Mouse (Mus musculus) layer of hippocampus, adult 18-20 months (tissue): ENCODE measurements around the gene Cxcl9. TPM values are rescaled to one million over a fixed set of nuclear protein-coding genes. Genes with fewer than 3 reads are reported as not detected.
"Not testable (repeated sequence)": the region's sequence is repeated elsewhere in the genome, so short reads cannot be mapped to it uniquely, and the experiment has no call there.

Experiments used
- DNase-seq, 2 experiments: peaks; one replicate each; pipeline ENCODE4 v3.0.0; 2022; ENCODE audit warnings: low spot score in 2 of 2
- long read RNA-seq: library from polyadenylated mRNA; stranded (forward); transcript quantifications from one replicate; pipeline ENCODE4 v2.0.0, GENCODE M21; 2021
- total RNA-seq, 2 experiments: library from RNA; stranded (reverse); gene quantifications; 2 replicates each; pipeline ENCODE4 v1.2.3; 2021

Cxcl9 gene
- not detected for total RNA-seq
- long read RNA-seq, result 0 reads

DNA sequence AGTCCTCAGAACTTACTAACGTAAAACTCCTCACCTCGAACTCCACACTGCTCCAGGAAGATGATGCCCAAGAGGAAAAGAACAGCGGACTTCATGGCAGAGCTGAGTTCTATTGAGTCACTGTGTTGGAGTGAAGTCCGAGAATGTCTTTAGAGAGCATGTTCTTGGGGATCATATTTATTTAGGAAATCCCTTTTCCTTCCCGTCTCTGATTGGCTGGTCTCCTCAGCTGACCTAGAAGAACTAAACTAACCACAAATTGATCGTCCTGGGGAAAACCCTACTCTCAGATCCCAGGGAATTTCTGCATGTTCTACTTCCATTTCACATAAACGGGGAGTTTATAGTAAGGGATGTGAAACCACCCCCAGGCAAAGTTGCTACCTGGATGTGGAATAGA is at the start of gene Cxcl9:
Cxcl9 (minus strand) TSS at position 151 of the 400 bp plus-strand sequence.
- DNase-seq, result no peak

DNA sequence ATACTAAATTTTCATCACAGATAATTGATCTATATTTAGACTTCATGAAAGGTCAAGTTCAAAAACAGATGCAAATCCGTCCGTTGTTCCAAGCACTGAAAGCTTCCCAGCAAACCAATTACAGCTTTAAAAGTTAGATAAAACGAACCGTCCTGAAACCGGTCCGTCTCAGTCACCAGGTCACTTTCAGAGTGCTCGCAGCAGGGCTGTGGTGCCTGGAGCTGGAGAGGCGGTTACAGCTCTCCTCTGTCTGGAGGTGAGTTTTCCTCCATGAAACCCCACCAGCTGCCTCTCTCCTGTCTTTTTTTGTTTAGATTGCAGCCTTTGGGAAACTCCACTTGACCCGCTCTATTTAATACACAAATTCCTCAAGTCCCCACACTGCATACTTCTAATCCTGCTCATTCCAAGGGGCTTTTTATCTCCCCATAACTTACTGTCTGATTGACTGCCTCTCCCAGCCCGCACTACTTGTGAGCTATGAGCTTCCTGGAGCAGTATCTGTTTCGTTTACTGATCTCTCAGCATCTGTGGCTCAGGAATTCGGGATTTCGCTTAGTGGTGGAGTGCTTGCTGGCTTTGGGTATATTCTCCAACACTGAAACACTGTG is 49.0 kb upstream of the Cxcl9 start:
- no peak for DNase-seq

DNA sequence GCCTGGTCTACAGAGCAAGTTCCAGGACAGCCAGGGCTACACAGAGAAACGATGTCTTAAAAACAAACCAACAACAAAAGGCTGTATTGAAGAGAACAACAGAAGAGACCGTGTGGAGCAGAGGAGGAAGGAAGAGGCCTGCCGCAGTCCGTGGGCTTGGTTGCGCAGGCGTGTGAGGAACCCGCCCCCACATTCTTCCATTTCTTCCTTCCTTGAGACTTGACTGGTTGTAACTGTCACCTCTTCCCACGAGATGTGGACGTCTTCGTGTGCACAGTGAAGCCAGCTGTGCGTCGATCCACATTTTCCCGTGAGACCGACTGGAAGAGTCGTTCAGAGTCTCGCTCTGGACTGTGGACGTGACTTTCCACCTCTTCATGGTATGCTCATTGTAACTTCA is 47.5 kb upstream of the Cxcl9 start:
- DNase-seq, result no peak

DNA sequence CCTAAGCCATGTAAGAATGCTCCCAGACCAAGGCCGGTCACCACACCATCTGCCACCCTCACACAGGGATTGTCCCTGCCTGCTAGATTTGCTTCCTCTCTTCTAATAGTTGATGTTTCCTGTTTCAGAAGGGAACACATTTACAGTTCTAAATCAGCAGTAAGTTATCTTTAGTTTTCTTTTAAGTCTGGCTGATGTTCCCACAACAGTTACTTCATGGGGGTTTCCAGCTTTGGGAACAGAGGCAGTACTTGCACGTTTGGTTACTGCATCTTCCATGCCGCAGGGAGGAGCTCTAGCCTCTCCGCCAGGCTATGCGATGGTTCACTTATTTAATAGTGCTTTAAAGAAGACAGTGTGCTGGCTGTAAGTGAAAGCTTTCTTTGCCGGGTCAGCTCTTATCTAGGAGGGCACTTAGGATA is 46.9 kb upstream of the Cxcl9 start:
- DNase-seq, result no peak

DNA sequence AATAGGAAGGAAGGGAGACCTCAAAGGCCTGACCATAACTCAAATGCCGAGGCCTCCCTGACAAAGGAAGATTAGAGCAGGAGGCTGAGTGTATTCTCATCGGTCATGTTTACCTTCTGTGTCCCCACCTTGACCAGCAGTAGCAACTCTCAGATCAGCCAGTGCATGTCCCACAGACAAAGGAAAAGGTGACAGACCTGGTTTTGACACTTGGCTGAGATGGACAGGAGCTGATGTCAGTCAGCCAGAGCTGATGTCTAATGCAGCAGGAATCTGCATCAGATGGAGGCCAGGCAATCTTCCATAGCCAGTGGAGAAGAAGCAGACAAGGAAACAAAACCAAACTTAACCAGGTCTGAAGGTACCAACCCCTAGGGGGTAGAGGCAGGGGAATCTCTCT is 44.7 kb upstream of the Cxcl9 start:
- DNase-seq, result no peak

DNA sequence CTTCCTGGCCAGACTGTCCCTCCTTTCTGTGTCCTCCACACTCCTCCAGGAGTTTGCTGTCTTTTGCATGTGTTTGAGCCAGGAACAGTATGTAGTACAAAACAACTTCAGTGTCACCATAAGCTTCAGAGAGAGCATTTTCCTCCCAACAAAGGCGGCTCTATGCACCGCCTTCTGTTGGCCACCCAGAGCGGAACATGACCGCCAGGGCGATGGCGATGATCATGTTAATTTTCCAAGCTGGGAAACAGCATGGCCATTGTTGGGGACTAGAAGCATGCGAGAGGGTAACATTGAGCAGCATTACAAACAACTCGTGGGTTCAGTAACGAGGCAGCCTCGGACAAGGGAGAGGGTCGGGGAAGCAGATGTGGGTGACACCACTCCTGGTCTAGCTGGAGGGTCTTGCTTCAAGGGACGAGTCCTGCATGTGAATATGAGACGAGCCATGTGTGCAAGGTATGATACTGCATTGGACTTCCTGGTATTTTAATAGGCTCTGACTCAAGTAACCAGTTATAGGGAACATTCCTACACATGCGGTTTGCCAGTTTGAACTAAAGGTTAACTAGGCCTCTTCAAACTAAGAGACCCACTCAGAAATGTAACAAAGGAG is 43.6 kb upstream of the Cxcl9 start:
- no peak for DNase-seq

DNA sequence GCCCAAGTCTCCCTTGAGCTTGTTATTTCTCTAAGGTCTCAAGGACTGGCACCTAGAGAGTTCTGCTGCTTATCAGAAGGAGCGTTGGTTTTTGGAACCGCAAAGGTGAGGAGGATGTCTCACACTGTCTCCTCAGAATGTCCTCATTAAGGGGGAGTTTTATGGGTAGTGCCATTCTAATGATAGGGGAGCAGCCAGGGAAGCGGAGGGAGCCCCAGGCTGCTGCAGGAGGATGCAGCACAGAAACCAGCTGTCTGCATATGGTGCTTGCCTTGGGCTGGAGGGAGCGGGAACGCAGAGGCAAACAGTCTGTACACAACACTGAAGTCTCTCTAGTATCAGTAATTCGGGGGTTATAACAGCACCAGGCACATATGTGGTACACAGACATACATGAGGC is 43.0 kb upstream of the Cxcl9 start:
- no peak for DNase-seq

DNA sequence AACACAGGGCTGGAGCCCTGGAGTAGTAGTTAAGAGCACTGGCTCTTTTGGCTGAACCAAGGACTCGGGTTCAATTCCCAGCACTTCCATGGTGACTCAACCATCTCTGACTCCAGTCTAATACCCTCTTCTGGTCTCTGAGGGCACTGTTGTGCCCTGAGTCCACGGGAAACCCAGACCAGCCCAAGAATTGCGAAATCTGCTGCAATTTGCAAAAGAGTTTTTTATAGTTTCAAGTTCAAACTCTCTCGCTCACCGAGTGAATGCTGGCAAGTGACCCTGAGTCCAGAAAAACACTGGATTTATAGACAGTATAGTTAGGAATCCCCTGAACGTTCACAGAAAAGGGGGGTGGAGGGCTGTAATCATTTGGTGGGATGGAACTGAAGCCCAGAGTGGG is 42.5 kb upstream of the Cxcl9 start:
- no peak for DNase-seq

DNA sequence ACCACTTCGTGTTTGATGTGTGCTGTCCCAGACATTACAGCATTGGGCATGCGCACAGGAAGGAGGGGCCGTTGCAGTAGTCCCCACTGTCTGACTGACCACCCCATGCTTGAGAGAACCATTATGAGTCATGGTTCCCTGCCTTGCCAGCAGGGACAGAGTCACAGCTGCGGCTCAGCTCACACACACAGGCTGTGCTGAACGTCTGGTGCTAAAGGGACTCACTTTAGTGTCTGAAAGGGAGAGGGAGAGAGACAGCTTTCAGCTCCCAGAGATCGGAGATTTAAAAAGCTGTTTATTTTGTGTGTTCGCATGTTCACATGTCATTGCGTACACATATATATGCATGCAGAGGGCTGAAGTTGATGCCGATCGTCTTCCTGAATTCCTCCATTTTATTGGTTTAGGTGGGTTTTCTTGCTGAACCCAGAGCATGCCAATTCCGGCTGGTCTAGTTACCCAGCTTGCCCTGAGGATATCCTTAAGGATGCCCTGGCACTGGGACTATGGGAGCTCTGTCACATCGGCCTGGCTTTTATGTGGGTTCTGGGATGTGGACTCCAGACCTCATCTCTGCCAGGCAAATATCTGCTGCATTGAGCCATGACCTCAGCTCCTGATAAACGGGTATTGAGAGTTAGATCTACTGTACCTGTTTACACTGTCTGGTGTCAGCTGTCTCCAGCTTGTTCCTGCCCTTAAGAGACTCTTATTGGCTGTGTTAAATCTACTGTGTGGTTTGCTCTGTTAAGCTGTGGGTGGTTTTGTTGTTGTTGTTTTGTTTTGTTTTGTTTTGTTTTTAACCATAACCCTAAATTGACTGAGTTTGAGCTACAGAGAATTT is 41.5 kb upstream of the Cxcl9 start:
- DNase-seq, result peak; percentile 38 to 66

DNA sequence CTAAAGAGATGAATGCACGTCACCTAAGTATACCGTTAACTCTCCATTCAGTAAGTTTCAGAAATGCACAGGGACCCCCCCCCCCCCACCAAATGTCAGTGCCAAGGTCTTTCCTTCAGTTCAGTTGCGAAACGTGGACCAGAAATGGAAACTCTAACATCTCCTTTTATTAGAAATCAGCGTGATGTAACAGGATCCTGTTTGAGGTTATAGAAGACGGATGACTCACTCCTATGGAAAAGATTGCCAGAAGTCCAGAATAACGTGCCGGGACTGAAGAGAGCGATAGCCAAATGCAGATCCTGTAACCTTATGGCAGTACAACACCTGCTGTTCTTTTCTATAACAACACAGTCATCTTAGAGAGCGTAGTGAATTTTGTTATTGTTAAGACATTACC is 40.5 kb upstream of the Cxcl9 start:
- no peak for DNase-seq

DNA sequence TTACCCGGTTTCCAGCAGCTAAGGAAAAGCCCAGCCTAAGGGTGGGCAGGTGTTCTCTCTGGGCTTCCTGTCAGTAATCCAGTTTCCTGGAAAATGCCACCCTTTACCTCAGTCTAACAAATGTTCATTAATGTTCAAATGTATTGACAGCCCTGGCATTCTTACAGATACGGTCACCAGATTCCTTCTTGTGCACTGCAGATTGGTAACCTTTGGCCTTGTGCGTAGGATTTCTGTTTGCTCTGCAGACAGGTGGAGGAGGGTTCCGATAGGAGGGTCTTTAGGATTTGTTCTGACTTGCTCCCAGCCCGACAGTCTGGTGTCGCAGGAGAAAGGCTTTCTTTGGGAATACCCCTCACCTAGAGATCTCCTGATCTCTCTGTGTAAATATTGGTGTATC is 38.7 kb upstream of the Cxcl9 start:
- no peak for DNase-seq

DNA sequence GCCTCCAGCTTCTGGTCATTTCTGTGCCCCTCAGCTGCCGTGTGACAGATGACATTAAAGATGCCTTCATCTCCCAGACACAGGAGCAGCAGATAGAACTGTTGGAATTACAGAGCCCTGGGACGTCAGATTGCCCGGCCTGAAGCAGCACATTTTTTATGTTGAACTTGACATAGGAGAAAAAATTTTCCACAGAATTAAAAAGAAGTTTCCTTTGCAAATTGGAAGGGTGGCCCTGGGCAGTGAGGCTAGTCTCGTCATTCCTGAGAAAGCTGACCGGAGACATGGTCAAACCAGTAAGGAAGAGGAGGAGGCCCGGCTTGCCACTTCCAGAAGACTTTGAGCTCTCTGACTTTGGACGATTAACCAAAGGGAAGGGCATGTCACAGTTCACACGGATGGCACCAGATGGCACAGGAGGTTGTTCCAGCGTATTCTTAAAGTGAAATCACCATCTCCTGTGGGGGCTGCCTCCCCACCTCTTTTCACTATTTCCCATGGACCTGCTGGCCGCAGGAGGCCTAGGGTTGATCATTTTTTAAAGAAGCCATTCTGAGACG is 37.3 kb upstream of the Cxcl9 start:
- DNase-seq, result no peak

DNA sequence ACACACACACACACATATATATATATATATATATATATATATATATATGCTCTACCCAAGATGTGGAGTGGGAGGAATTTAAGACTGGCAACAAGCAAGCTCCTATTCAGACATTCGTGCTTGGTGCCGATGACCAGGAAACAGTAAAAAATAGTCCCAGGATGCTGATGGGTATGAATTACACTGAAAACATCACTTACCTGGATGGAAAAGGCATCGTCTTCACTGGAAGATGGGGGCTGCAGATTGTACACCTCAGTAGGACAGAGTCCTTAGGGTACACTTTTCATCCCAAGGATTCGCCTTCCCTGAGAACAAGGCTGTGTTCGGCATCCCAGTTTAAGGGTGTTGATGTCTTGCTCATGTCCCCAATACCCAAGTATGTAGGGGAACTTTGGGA is 36.1 kb upstream of the Cxcl9 start:
- no peak for DNase-seq

DNA sequence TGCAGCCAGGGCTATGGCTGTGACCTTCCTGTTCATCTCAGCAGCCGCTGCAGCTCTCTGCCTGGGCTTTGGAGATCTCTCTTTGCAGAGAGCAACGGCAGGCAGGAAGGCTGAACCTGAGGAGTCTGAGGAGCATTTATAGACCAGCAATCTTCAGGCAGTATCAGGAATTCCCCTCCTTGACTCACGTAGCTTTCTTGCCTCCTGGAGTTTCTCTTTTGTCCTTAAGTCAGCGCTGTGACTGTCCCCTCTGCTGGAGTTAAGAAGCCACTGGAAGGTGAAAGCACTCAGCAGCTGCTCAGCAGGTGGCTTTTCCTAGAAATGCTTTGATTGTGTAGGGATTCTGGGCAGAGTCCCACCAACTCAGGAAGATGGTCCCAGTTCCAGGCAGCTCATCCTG is 35.3 kb upstream of the Cxcl9 start:
- no peak for DNase-seq

DNA sequence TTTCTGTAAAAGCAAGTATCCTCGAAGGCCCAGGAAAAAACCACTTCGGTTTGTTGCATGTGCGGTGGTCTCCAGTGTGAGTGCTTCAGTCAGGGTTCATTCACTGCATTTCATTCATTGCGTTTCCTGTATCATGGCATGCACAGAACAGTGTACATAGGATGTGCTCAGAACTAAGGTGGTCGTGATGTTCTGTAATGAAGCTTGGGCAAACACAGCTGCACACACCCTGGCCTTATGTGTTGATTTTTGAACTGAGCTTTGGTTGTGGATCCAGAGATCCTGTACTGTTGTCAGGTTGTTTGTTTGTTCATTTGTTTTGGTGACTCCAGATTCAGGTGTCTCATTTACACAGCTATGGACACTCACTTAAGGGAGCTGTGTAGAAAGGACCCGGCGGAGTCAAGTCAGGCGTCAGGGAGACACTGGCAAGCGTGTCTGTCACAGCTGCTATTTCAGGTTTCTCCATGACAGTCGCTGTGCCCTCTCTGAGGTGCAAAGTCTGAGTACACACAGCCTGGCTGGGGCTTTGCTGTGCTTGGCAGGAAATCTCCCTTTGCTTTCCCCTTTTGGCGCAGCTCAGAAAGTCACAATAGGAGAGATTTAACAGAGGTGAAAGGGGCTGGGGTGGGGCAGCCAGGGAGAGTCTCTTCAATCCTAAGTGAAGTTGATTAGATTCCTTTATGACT is 31.0 kb upstream of the Cxcl9 start:
- no peak for DNase-seq

DNA sequence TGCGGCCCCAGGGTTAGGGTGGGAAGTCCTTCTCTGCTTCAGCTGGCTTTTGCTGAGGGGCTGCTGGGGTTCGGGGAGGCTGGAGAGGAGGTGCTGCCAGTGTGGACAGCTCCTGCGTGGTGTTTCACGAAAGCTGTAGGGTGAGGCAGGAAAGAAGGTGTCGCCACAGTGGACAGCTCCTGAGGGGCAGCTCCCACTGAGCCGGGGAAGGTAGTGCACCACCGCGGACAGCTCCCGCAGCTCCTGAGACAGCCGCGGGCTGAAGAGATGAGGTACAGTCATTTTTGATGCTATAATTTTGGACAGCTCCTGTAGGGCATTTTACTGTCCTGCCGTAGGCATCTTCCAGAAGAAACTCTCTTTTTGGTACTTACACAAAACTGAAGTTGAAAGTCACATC is 30.2 kb upstream of the Cxcl9 start:
- no peak for DNase-seq

DNA sequence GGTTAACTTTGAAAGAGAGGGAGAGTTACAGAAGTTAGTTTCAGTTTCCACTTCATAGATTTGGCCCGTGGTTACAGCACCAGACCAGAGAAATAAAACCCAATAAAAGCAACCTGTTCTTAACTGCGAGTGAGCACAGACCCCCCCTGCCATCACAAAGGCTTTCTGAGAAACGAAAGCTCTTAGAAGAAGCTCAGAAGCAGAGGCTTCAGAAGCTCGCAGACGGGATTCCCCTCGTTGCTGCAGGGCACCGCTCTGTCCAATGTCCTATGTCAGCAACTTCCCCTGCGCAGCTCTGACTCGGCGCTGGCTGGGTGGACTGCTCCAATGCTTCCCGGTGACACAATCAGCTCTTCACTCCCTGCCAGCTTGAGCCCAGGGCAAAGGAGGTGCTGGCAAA is 25.6 kb upstream of the Cxcl9 start:
- DNase-seq, result no peak

DNA sequence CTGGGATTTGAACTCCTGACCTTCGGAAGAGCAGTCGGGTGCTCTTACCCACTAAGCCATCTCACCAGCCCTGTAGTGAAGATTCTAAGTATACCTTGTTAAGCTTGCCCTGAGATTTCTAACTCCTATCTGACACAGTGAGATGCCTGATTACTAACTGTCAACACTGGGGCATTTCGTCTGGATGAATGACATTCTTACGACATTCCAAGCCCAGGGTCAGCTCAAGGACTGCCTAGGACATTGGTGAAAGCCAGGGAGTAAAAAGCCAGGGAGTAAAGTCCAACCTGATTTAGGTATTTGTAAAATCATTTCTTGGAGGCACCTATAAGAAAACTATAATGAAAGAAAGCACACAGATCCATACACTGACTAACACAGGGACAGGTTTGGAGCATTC is 24.8 kb upstream of the Cxcl9 start:
- DNase-seq, result not testable (repeated sequence)

DNA sequence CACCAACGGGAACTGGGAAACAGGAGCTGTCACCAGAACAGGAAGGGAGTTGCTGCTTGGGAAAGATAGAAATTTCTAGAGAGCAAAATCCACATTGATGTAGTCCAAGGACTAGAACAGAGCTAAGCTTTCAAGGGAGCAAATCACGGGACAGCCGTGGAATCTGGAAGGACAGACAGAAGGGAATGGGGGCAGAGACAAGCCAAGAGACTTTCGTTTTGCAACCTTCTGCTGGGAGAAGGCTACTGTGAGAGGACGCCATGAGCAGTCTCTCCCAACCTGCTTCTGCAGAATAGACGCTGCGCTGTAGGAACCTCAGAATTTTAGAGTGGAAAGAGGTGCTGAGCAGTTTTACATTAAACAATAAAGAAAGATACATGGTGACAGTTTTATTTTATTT is 21.9 kb upstream of the Cxcl9 start:
- DNase-seq, result no peak

DNA sequence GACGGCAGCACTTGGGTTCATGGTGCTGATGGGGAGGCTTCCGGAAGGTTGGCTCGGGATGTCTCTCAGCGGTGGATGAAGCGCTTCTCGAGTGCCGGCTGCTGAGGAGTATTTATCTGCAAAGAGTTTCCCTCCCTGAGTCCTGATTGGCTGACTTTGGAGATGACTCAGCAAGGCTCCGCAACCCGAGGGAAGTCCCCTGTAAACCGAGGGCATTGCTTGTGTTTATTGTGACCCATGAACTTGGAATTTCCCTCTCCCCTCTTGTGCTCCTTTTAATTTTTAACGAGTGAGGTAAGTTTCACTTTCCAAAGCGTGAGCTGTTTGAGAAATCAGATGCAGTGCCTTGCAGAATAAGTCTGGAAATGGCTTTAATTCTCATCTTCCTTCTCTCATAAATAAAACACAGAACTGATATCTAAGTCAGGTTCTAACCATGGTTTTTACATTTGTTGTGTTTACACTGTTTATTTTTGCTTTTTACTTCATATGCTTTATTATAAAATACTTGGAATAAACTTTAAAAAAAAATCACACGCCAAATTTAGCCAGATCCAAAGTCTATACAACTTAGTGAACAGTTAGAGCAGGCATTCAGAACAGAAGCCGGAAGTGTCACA is 21.0 kb upstream of the Cxcl9 start, which contains the start of gene Cxcl10:
Cxcl10 (minus strand) TSS at position 96 of the 620 bp plus-strand sequence.
- DNase-seq, result peak in 1 of 2 experiments; percentile 33

DNA sequence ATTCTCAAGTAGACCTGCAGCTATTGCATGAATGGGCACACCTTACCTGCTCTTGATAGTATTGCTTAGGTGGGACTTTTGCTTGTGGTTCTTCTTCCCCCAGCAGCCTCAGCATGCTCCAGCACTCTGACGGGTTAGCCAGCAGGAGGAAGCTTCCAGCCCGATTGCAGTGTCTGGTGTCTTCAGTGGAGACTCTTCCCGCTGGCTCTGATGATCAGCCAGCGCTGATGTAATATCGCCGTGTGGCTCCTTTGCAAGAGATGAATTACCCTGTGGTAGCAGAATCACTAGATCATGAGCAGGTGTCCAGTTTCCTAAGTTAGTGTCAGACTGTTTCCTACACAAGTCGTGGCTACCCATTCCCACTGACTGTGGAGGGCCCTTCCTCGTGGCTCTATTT is 17.1 kb upstream of the Cxcl9 start:
- DNase-seq, result no peak
